Mouse (Mus musculus) CH12F3 (cell line): ENCODE results near the gene Lin7a.
"Not testable (repeated sequence)": the region's sequence is repeated elsewhere in the genome, so short reads cannot be mapped to it uniquely, and the experiment has no call there.

Source experiments
- in situ Hi-C: fragments of 300-500 bp; cut with MboI; formaldehyde crosslinking; loops from 2 replicates; pipeline ENCODE4 v1.14.3; 2020; ENCODE audit warnings: low sequenced_read_pairs

Lin7a gene

GRCm38 (mm10) chr10:107236211-107236610 is 35.3 kb upstream of the Lin7a start:
- in situ Hi-C loops = no loop called here

- in situ Hi-C loops = no loop called here
Observed at GRCm38 (mm10) chr10:107237076-107237475, 34.4 kb upstream of the Lin7a start.

- in situ Hi-C loops = no loop called here
Observed at GRCm38 (mm10) chr10:107237736-107238135, 33.8 kb upstream of the Lin7a start.

GRCm38 (mm10) chr10:107238151-107238860 is 33.2 kb upstream of the Lin7a start:
- in situ Hi-C loops = no loop called here

GRCm38 (mm10) chr10:107238861-107239435 is 32.5 kb upstream of the Lin7a start:
- in situ Hi-C loops = no loop called here

- in situ Hi-C loops = no loop called here
Observed at GRCm38 (mm10) chr10:107239651-107240330, 31.7 kb upstream of the Lin7a start.

- in situ Hi-C loops = no loop called here
Observed at GRCm38 (mm10) chr10:107240446-107240845, 31.0 kb upstream of the Lin7a start.

GRCm38 (mm10) chr10:107240986-107241385 is 30.5 kb upstream of the Lin7a start:
- in situ Hi-C loops = no loop called here

- in situ Hi-C loops = no loop called here
Observed at GRCm38 (mm10) chr10:107241406-107241805, 30.1 kb upstream of the Lin7a start.

GRCm38 (mm10) chr10:107241999-107242398 is 29.5 kb upstream of the Lin7a start:
- in situ Hi-C loops = not testable (repeated sequence)

GRCm38 (mm10) chr10:107242696-107243400 is 28.6 kb upstream of the Lin7a start:
- in situ Hi-C loops = no loop called here

- in situ Hi-C loops = no loop called here
Observed at GRCm38 (mm10) chr10:107244211-107244610, 27.3 kb upstream of the Lin7a start.

- in situ Hi-C loops = no loop called here
Observed at GRCm38 (mm10) chr10:107244691-107245530, 26.6 kb upstream of the Lin7a start.

- in situ Hi-C loops = no loop called here
Observed at GRCm38 (mm10) chr10:107245531-107245840, 26.0 kb upstream of the Lin7a start.

- in situ Hi-C loops = no loop called here
Observed at GRCm38 (mm10) chr10:107245961-107246460, 25.5 kb upstream of the Lin7a start.

GRCm38 (mm10) chr10:107247001-107247670 is 24.4 kb upstream of the Lin7a start:
- in situ Hi-C loops = no loop called here

- in situ Hi-C loops = no loop called here
Observed at GRCm38 (mm10) chr10:107248481-107248880, 23.0 kb upstream of the Lin7a start.

GRCm38 (mm10) chr10:107249056-107249455 is 22.4 kb upstream of the Lin7a start:
- in situ Hi-C loops = no loop called here

GRCm38 (mm10) chr10:107249606-107250186 is 21.8 kb upstream of the Lin7a start:
- in situ Hi-C loops = no loop called here
